Mouse (Mus musculus) kidney, adult 2 months (tissue): Measurements from ENCODE around the gene Kcna3.

Experiments used
- CTCF ChIP-seq: fragments of 200-500 bp; conservative IDR thresholded peaks from 2 replicates; pipeline ENCODE4 v1.5.1; 2011; ENCODE audit warnings: low read depth, mild to moderate bottlenecking, control low read depth, low read length, moderate library complexity, mixed read lengths; ENCODE audit not compliant: insufficient read depth, insufficient read length
- POLR2A ChIP-seq: fragments of 200-500 bp; IDR thresholded peaks from one replicate; pipeline ENCODE4 v1.6.1; 2011; ENCODE audit warnings: low read depth, low read length, control low read depth

GRCm38 (mm10) chr3:107081227-107081626 lies 45.3 kb downstream of the Kcna3 start:
- TF ChIP-seq POLR2A (no peak), CTCF (peak; percentile 28; the same call in 1 of the 2 replicates)
